ENCODE assay signal across 8 mouse cellular contexts in the genomic region with DNA sequence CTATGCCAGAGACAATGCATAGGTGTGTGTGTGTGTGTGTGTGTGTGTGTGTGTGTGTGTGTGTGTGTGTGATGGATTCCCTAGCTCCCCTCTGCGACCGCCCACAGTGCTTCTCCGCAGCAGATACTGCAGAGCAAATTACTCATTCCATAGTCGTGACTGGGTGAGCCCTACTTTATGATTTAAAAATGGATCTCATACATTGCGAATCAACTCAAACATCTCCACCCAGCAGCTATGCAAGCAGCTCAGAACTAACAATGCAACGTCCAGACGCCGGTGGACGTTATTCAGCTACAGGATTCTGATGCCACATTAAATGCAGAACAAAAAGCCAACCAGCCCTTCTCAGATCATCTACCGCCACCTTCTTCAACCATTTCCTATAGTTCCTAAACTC. TPM values are rescaled to one million over a fixed set of nuclear protein-coding genes. Genes with fewer than 3 reads are reported as not detected.
DNase-seq lines count a peak whose midpoint lies in the region; ATAC-seq lines count a peak whose summit lies in the region.

No protein-coding gene starts in this region.

- peak overlapping the region; percentile 85 for H3K27ac ChIP-seq in heart, embryonic 10.5 days
- H3K27ac ChIP-seq in intestine, embryonic 16.5 days (ENCODE audit: low read length), result peak overlapping the region; percentile 45
- H3K27ac ChIP-seq in liver, embryonic 16.5 days (ENCODE audit: low read length), result peak overlapping the region; percentile 5; the same call in 1 of the 2 replicates

- ATAC-seq in erythroid progenitor cell, adult 5-6 weeks (replicated peaks; ENCODE audit: low FRiP score, poor library complexity, severe bottlenecking), result peak; percentile 8; the same call in 1 of the 2 replicates
- peak; percentile 6 for ATAC-seq in intestine, embryonic 16.5 days
- no peak for ATAC-seq in liver, embryonic 16.5 days (ENCODE audit: low read depth)

- no peaks in the 10 kb centered on the region for H3K27me3 ChIP-seq in heart, embryonic 10.5 days (ENCODE audit: insufficient read depth, poor library complexity, severe bottlenecking)
- no peaks in the 10 kb centered on the region for H3K27me3 ChIP-seq in intestine, embryonic 16.5 days (replicated peaks; ENCODE audit: control insufficient read depth, insufficient read depth, low read length)
- H3K27me3 ChIP-seq in liver, embryonic 16.5 days (ENCODE audit: control insufficient read depth, insufficient read depth, low read depth, low read length), result no peaks in the 10 kb centered on the region

- H3K9me3 ChIP-seq in heart, embryonic 10.5 days, result no peaks in the 10 kb centered on the region
- H3K9me3 ChIP-seq in intestine, embryonic 16.5 days (ENCODE audit: control insufficient read depth, low read length), result no peaks in the 10 kb centered on the region
- no peaks in the 10 kb centered on the region for H3K9me3 ChIP-seq in liver, embryonic 16.5 days (replicated peaks; ENCODE audit: control insufficient read depth, low read length)

- H3K4me1 ChIP-seq in heart, embryonic 10.5 days, result 0 out of 2 replicates have a peak, but pooled peaks cover 7% of the 10 kb centered on the region
- H3K4me1 ChIP-seq in intestine, embryonic 16.5 days (ENCODE audit: control insufficient read depth, insufficient read depth, low read length), result peaks cover 4% of the 10 kb centered on the region; the same call in 1 of the 2 replicates
- peaks cover 2% of the 10 kb centered on the region; the same call in 1 of the 2 replicates for H3K4me1 ChIP-seq in liver, embryonic 16.5 days (ENCODE audit: control insufficient read depth, low read depth, low read length)

- no peak for DNase-seq in heart, embryonic 10.5 days (ENCODE audit: low spot score)
- DNase-seq in heart, adult 18-20 months, result no peak
- DNase-seq in MEL-GATA-1-ER (ENCODE audit: extremely low read depth, low read depth), result peak; percentile 41
- peak; percentile 36 for DNase-seq in right cerebral cortex, postnatal 14 days
- DNase-seq in Muller cell, postnatal 12 days (ENCODE audit: inconsistent ontology term), result no peak

- H3K4me2 ChIP-seq in intestine, embryonic 16.5 days (ENCODE audit: low read depth, low read length), result peak overlapping the region; percentile 78
- H3K4me2 ChIP-seq in liver, embryonic 16.5 days (ENCODE audit: low read depth, low read length), result peak overlapping the region; percentile 74

- H3K9ac ChIP-seq in intestine, embryonic 16.5 days (ENCODE audit: low read depth, low read length), result peak overlapping the region; percentile 76
- H3K9ac ChIP-seq in liver, embryonic 16.5 days (ENCODE audit: low read depth, low read length), result peak overlapping the region; percentile 63

- H3K4me3 ChIP-seq in heart, embryonic 10.5 days, result peak overlapping the region; percentile 70
- peak overlapping the region; percentile 77 for H3K4me3 ChIP-seq in intestine, embryonic 16.5 days (ENCODE audit: low read length)
- H3K4me3 ChIP-seq in liver, embryonic 16.5 days (ENCODE audit: low read depth, low read length), result peak overlapping the region; percentile 61

- H3K36me3 ChIP-seq in heart, embryonic 10.5 days, result peaks cover 6% of the 10 kb centered on the region; the same call in 1 of the 2 replicates
- no peaks in the 10 kb centered on the region for H3K36me3 ChIP-seq in intestine, embryonic 16.5 days (ENCODE audit: control insufficient read depth, insufficient read depth, low read length)
- H3K36me3 ChIP-seq in liver, embryonic 16.5 days (ENCODE audit: control insufficient read depth, insufficient read depth), result no peaks in the 10 kb centered on the region

- 9% methylated on average over 10 of the region's 10 CpGs for WGBS in heart, embryonic 10.5 days
- 2% methylated on average over 10 of the region's 10 CpGs for WGBS in intestine, embryonic 16.5 days
- WGBS in liver, embryonic 16.5 days (ENCODE audit: insufficient replicate concordance), result 0% methylated on average over 10 of the region's 10 CpGs

RNA-seq across cellular contexts. Expression of a gene that starts 0.5 kb away (rescaled TPM):
- 14.8 and 23.8 TPM in 2 replicates for polyA plus RNA-seq in heart, embryonic 10.5 days (2016; fragmentation: Nextera tagmentation; extraction: Ambion mirVana)
- 10 to 100 TPM; 31.5 to 37.8 TPM for total RNA-seq in heart, adult 18-20 months (2021)
- total RNA-seq in erythroid progenitor cell, adult 5-6 weeks (2015; ENCODE audit: low replicate concordance), result 56.6 and 80.5 TPM in 2 replicates
- 12.6 and 21.3 TPM in 2 replicates for total RNA-seq in erythroid progenitor cell, adult 5-6 weeks (2017; ENCODE audit: low replicate concordance)
- 46.9 and 50.0 TPM in 2 replicates for polyA plus RNA-seq in intestine, embryonic 16.5 days (2015; fragmentation: Nextera tagmentation; extraction: Ambion mirVana)
- polyA plus RNA-seq in liver, embryonic 16.5 days (2015; fragmentation: Nextera tagmentation; extraction: Ambion mirVana), result 10.6 and 11.1 TPM in 2 replicates

Comparison
In these comparisons a context has a peak if more than half of its experiments do, and no peak if none do; other contexts are left out.
1. DNase-seq: peak in MEL-GATA-1-ER (single experiment) and right cerebral cortex, postnatal 14 days (single experiment); none in heart, embryonic 10.5 days (single experiment), heart, adult 18-20 months (0 of 2) and Muller cell, postnatal 12 days (single experiment).
2. H3K27ac ChIP-seq: peak in every context shown above with its lines; median percentile 85 in heart, embryonic 10.5 days; 45 in intestine, embryonic 16.5 days; 5 in liver, embryonic 16.5 days.
3. Peak in every context shown above with its lines, with median percentiles within 50 percentile points of each other: H3K4me3 ChIP-seq.